Mouse (Mus musculus) embryonic facial prominence, embryonic 15.5 days (tissue): ENCODE results near the gene Ciao2a. TPM values are rescaled to one million over a fixed set of nuclear protein-coding genes. Genes with fewer than 3 reads are reported as not detected.
A peak's percentile ranks its signal among the peaks of the same experiment; 100 is the strongest.

Source experiments
- ATAC-seq: fragments of 200-750 bp; cut with Nextera tagmentation; 2 replicates; pipeline ENCODE4 v1.8.0; 2017; ENCODE audit warnings: low read depth, moderate TSS enrichment; ENCODE audit not compliant: insufficient number of reproducible peaks, low FRiP score, low TSS enrichment
- H3K27ac ChIP-seq: fragments of 300-500 bp; sonication (generic); replicated peaks from 2 replicates; pipeline ENCODE4 v1.5.1; 2015; ENCODE audit warnings: mild to moderate bottlenecking, inconsistent platforms
- H3K27me3 ChIP-seq: fragments of 300-500 bp; sonication (generic); 2 replicates; pipeline ENCODE4 v1.6.1; 2015; ENCODE audit warnings: inconsistent platforms
- H3K36me3 ChIP-seq: fragments of 300-500 bp; sonication (generic); 2 replicates; pipeline ENCODE4 v1.6.1; 2015; ENCODE audit warnings: mild to moderate bottlenecking, inconsistent platforms
- H3K4me1 ChIP-seq: fragments of 300-500 bp; sonication (generic); 2 replicates; pipeline ENCODE4 v1.6.1; 2015; ENCODE audit warnings: inconsistent platforms
- H3K4me2 ChIP-seq: fragments of 300-500 bp; sonication (generic); replicated peaks from 2 replicates; pipeline ENCODE4 v1.6.1; 2015; ENCODE audit warnings: mild to moderate bottlenecking, inconsistent platforms
- H3K4me3 ChIP-seq: fragments of 300-500 bp; sonication (generic); replicated peaks from 2 replicates; pipeline ENCODE4 v1.5.1; 2015; ENCODE audit warnings: mild to moderate bottlenecking, inconsistent platforms
- H3K9ac ChIP-seq: fragments of 300-500 bp; sonication (generic); 2 replicates; pipeline ENCODE4 v1.6.1; 2015; ENCODE audit warnings: inconsistent platforms
- H3K9me3 ChIP-seq: fragments of 300-500 bp; sonication (generic); replicated peaks from 2 replicates; pipeline ENCODE4 v1.6.1; 2016; ENCODE audit warnings: inconsistent platforms
- WGBS: fragments of 180-500 bp; shearing (Covaris S2); methylation state at CpG from one replicate; pipeline ENCODE4 v1.1.7; 2015; 5-methylcytosine and 5-hydroxymethylcytosine counted together
- polyA plus RNA-seq: library from polyadenylated mRNA; unstranded; fragments of >200 nt; fragmentation: Nextera tagmentation; extraction: Ambion mirVana; gene quantifications from 2 replicates; pipeline ENCODE4 v1.2.1, GENCODE M21; 2015

Ciao2a gene
- polyA plus RNA-seq, 1 experiment from 2014 or later: 129 TPM

DNA sequence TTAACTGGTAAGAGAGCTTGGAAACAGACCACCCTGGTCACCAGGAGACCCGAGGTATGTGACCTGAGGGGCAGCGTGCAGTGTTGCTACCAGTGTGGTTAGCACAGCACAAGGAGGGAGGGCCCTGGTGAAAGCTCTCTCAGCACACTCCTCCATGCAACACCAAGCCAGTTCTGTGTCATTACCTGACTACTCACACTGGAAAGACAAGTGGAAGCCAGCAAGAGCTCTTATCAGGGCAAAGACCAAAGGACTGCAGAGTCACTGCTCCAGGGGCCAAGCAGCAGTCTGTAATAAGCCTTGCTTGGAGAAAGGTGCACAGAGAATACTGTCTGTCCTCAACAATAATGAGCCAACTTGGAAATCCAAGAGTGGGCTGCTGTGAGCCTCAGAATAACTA, 33.7 kb upstream of the Ciao2a start:
- ATAC-seq: no peak
- Histone ChIP-seq H3K36me3 (peaks cover 91% of the 10 kb centered on the region), H3K27me3 (no peaks in the 10 kb centered on the region), H3K4me1 (no peaks in the 10 kb centered on the region), H3K9ac (no peak overlapping the region), H3K9me3 (no peaks in the 10 kb centered on the region), H3K4me2 (no peak overlapping the region), H3K4me3 (no peak overlapping the region), H3K27ac (no peak overlapping the region)
- WGBS: 54% methylated on average over 2 of the region's 2 CpGs

DNA sequence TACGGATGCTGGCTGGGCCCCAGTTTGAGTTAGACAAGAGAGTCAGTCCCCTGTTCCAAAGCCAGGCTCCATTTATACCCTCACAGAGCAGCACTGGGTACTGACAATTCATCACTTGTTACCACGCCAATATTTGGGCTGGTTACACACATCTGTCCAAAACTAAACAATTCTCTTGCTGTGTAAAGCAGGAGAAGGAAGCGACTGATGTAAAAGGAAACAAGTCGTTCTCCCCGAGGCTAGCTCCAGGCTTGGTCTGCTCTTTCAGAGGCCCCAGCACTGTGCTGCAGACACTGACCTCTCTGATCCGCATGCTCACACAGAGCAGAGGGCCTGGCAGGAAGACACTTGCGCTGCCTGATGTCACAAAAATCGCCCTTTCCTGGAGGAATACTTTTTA, 24.8 kb upstream of the Ciao2a start:
- WGBS: 52% methylated on average over 8 of the region's 8 CpGs
- Histone ChIP-seq H3K9ac (no peak overlapping the region), H3K36me3 (peaks cover 79% of the 10 kb centered on the region), H3K4me2 (no peak overlapping the region), H3K27ac (no peak overlapping the region), H3K27me3 (no peaks in the 10 kb centered on the region), H3K9me3 (no peaks in the 10 kb centered on the region), H3K4me3 (no peak overlapping the region), H3K4me1 (no peaks in the 10 kb centered on the region)
- no peak; the same call in 1 of the 2 replicates for ATAC-seq

DNA sequence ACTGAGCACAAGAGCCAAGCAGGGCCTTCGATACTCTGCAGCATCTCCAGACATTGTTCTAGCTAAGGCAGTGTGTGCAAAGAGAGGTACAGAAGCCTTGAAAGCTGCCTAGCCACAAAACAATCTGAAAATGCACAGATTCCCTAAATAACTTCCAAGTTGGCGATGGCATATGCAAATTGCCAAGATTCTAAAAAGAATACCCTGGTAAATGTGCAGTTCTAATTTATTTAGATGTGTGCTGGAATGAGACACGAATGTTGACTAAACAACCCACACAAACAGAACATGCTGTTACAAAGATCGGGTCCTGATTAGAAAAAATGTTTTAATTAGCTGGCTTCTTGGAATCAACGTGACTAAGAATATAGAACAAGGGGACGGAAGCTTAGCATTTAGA, 23.7 kb upstream of the Ciao2a start:
- H3K27ac ChIP-seq: no peak overlapping the region
- ATAC-seq: no peak
- H3K9ac ChIP-seq: no peak overlapping the region
- WGBS: 60% methylated on average over 6 of the region's 6 CpGs
- peaks cover 80% of the 10 kb centered on the region for H3K36me3 ChIP-seq
- no peaks in the 10 kb centered on the region for H3K27me3 ChIP-seq
- H3K4me1 ChIP-seq: no peaks in the 10 kb centered on the region
- no peak overlapping the region for H3K4me2 ChIP-seq
- no peak overlapping the region for H3K4me3 ChIP-seq
- no peaks in the 10 kb centered on the region for H3K9me3 ChIP-seq

DNA sequence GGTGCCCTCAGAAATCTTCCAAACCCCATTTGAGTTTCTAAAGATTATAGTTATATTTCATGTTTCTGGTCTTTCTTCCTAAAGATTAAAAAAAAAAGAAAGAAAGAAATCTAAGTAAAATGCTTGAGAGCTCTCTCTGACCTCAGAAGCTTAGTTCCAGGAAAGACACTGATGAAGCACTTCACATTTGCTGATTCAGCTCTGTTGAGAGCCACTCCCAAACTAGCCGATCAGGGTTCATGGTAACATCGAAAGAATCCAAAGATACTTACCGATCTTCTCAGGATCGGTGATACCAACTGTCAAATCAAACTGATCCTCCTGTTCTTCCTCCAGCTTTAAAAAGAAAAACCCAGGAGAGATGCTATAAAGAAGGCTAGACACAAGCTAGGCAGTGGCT, 21.8 kb upstream of the Ciao2a start:
- Histone ChIP-seq H3K9me3 (no peaks in the 10 kb centered on the region), H3K27ac (no peak overlapping the region)
- 83% methylated on average over 4 of the region's 4 CpGs for WGBS

DNA sequence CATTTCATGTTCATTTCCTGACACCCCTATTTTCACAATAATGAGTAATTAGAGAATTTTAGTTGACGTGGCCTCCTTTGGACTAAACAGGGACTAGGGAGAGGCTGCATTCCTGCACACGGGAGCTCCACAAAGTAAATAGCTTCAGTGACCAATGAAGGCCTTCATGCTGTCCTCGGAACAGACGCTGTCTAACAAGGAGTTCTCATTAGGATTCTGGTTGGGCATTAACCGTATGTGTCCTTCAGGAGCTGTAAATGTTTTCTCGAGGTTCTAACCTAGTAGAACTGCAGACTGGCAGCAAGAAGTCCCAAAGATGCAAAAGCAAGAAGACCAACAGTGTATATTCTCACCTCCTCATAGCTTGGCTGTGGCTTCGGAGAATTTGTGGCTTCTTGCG, 21.2 kb upstream of the Ciao2a start:
- H3K4me1 ChIP-seq: no peaks in the 10 kb centered on the region
- H3K9me3 ChIP-seq: no peaks in the 10 kb centered on the region
- H3K36me3 ChIP-seq: peaks cover 74% of the 10 kb centered on the region
- no peaks in the 10 kb centered on the region for H3K27me3 ChIP-seq
- H3K4me3 ChIP-seq: no peak overlapping the region
- WGBS: 84% methylated on average over 8 of the region's 8 CpGs
- ATAC-seq: no peak
- H3K27ac ChIP-seq: no peak overlapping the region
- H3K9ac ChIP-seq: no peak overlapping the region
- no peak overlapping the region for H3K4me2 ChIP-seq

More for the DNA sequence above, 21.8 kb upstream of the Ciao2a start:
- no peak overlapping the region for H3K9ac ChIP-seq
- no peak overlapping the region for H3K4me3 ChIP-seq
- peaks cover 74% of the 10 kb centered on the region for H3K36me3 ChIP-seq
- no peaks in the 10 kb centered on the region for H3K27me3 ChIP-seq
- H3K4me1 ChIP-seq: no peaks in the 10 kb centered on the region
- no peak overlapping the region for H3K4me2 ChIP-seq
- no peak for ATAC-seq

DNA sequence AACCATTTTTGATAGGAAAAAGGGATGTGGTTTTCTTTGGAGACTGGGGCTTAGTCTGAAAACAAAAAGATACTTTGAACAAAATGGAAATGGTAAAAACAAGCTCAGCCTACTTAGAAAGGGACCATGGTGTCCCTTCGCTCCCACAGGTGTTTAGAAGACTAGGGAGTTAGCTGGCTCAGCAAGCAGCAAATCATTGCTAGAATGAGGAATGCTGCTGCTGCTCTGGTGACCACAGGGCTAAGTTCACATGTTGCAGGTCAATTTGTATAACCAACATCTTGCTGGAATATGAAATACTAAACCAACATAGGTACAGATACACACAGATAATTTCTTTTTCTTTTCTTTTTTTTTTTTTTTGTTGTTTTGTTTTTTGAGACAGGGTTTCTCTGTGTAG, 16.8 kb upstream of the Ciao2a start:
- WGBS: 100% methylated on average over 1 of the region's 1 CpGs
- Histone ChIP-seq H3K4me1 (0 out of 2 replicates have a peak, but pooled peaks cover 6% of the 10 kb centered on the region), H3K4me3 (no peak overlapping the region), H3K27me3 (no peaks in the 10 kb centered on the region), H3K27ac (no peak overlapping the region), H3K36me3 (peaks cover 45% of the 10 kb centered on the region), H3K4me2 (no peak overlapping the region), H3K9ac (no peak overlapping the region), H3K9me3 (no peaks in the 10 kb centered on the region)
- ATAC-seq: no peak

DNA sequence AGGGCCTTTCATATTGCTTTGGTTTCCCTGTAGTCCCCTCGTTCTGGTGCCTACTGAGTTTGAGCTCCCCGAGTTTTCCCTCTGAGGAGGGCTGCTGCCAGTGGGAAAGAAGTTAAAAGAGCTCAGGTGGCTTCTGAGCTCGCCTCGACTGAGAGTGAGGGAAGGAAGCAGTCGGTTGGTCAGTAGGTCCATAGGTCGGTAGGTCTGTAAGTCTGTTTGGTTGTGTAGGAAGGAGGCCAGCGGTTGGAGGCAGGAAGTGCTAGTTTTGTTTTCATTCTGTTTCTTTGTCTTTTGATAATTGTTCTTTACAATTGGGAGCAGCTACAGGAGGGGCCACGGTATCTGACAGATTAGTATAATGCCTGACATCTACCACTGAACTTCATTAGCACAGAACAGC, 16.3 kb upstream of the Ciao2a start:
- WGBS: 61% methylated on average over 8 of the region's 8 CpGs
- Histone ChIP-seq H3K27me3 (no peaks in the 10 kb centered on the region), H3K4me2 (no peak overlapping the region), H3K4me1 (0 out of 2 replicates have a peak, but pooled peaks cover 6% of the 10 kb centered on the region), H3K4me3 (no peak overlapping the region), H3K9ac (no peak overlapping the region), H3K27ac (no peak overlapping the region), H3K36me3 (peaks cover 42% of the 10 kb centered on the region), H3K9me3 (no peaks in the 10 kb centered on the region)
- ATAC-seq: no peak

DNA sequence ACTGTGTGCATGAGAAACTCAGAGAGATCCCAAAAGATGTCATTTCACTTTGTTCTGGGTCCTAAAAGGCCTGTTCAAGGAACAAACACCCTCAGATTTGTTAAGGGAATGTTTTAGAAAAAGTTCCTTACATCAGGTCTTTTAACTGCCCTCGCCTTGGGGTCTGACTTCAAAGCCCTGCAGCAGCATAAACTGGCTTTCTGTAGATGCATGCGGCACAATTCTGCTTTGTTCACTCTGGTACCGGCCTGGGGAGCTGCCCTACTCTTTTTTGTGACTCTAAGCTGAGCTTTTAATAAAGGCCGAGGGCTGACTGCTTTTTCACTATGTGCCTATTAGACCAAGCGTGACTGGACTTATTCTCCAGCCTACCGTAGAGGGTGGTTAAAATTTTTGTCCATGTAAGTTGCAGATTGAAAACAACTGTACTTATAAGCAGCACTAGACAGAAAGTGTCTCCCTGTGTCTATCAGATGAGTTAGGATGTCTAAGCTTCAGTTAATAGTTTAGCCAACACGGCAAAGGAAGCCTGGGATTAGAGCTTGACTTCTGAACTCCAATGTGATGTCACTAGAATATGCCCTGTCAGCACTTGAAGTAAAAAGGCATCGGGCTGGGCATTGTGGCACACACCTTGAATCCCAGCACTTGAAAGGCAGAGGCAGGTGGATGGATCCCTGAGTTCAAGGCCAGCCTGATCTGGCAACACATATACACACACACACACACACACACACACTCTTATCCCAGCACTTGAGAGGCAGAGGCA, 15.6 kb upstream of the Ciao2a start:
- H3K4me3 ChIP-seq: no peak overlapping the region
- no peak overlapping the region for H3K4me2 ChIP-seq
- 0 out of 2 replicates have a peak, but pooled peaks cover 6% of the 10 kb centered on the region for H3K4me1 ChIP-seq
- no peaks in the 10 kb centered on the region for H3K9me3 ChIP-seq
- ATAC-seq: no peak; the same call in 1 of the 2 replicates
- H3K36me3 ChIP-seq: peaks cover 40% of the 10 kb centered on the region
- H3K27ac ChIP-seq: no peak overlapping the region
- H3K27me3 ChIP-seq: no peaks in the 10 kb centered on the region
- H3K9ac ChIP-seq: no peak overlapping the region
- WGBS: 45% methylated on average over 8 of the region's 8 CpGs

DNA sequence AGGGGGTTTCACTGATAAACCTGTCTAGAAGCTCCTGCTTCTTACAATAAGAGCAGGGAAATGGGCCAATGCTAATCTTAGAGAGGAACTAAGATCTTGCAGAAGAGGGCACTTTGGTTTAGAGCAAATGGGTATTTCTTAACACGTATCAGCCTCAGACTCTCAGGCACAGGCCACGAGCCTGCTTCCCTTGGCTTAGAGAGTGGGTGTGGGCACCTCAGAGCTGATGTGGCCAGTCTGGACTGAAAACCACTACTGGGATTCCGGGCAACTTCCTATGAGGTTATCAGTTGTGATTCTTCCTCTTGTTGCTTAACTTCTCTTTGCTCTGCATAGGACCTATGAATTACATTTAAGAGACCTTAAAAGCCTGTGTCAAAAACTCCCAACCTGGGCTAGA, 12.1 kb upstream of the Ciao2a start:
- no peak overlapping the region for H3K9ac ChIP-seq
- H3K27me3 ChIP-seq: no peaks in the 10 kb centered on the region
- H3K9me3 ChIP-seq: no peaks in the 10 kb centered on the region
- 0 out of 2 replicates have a peak, but pooled peaks cover 6% of the 10 kb centered on the region for H3K4me1 ChIP-seq
- H3K27ac ChIP-seq: no peak overlapping the region
- ATAC-seq: no peak
- H3K4me2 ChIP-seq: no peak overlapping the region
- WGBS: 85% methylated on average over 3 of the region's 3 CpGs
- H3K36me3 ChIP-seq: peaks cover 16% of the 10 kb centered on the region; the same call in 1 of the 2 replicates
- no peak overlapping the region for H3K4me3 ChIP-seq

DNA sequence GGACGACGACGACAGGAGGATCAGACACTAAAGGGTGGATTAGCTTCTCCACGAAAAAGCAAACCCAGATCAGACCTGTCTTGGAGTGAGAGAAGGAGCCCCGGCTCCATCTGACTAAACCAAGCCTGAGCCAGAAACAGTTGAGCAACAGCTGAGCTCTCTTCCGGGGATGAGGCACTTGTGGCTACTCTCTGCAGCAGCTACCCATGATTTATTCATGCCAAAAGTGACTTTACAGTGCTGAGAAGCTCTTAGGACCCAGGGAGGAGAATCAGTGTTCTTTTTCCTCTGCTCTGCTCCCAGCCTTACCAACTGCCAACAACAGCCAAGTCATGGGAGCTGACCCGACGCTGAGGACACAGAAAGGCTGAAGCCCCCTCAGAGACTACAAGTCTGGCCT, 9.5 kb upstream of the Ciao2a start:
- ATAC-seq: no peak
- Histone ChIP-seq H3K27me3 (no peaks in the 10 kb centered on the region), H3K36me3 (peaks cover 16% of the 10 kb centered on the region; the same call in 1 of the 2 replicates), H3K4me2 (no peak overlapping the region), H3K4me3 (no peak overlapping the region), H3K4me1 (no peaks in the 10 kb centered on the region), H3K27ac (peak overlapping the region; percentile 23; the same call in 1 of the 2 replicates), H3K9me3 (no peaks in the 10 kb centered on the region), H3K9ac (no peak overlapping the region)
- 62% methylated on average over 8 of the region's 8 CpGs for WGBS

DNA sequence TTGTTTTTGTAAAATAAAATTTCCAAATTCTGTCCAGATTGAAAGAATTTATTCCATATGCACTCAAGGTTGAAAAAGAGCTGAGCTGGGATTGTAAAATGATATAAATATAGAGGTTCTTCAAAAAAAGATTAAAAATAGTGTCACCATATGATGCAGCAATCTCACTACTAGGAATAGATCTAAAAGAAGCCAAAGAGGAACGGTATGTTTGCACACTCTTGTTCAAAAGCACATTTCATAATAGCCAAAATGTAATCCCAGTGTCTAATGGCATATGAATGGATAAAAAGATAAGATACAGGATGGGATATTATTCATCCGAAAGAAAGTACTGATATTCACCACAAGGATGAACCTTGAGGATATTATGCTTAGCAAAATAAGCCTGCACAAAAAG, 6.9 kb upstream of the Ciao2a start:
- Histone ChIP-seq H3K9ac (no peak overlapping the region), H3K4me1 (peaks cover 5% of the 10 kb centered on the region), H3K9me3 (no peaks in the 10 kb centered on the region), H3K27me3 (no peaks in the 10 kb centered on the region), H3K36me3 (peaks cover 8% of the 10 kb centered on the region; the same call in 1 of the 2 replicates), H3K4me3 (no peak overlapping the region), H3K27ac (no peak overlapping the region), H3K4me2 (no peak overlapping the region)
- 82% methylated on average over 2 of the region's 2 CpGs for WGBS
- no peak for ATAC-seq

DNA sequence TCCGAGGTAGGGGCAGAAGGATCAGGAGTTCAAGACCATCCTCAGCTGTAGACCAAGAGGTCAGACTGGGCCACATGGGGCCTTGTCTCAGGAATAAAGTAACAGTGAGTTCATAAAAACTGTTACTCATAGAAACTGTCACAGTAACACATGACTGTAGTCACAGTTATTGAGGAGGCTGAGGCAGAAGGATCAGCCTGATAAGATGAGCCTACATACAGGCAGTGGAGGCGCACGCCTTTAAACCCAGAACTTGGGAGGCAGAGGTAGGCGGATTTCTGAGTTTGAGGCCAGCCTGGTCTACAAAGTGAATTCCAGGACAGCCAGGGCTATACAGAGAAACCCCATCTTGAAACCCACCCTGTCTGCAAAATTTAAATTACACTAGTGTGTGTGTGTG, 6.3 kb upstream of the Ciao2a start:
- no peak overlapping the region for H3K27ac ChIP-seq
- ATAC-seq: no peak
- H3K9ac ChIP-seq: no peak overlapping the region
- H3K4me3 ChIP-seq: no peak overlapping the region
- 94% methylated on average over 4 of the region's 4 CpGs for WGBS
- peaks cover 8% of the 10 kb centered on the region for H3K4me1 ChIP-seq
- H3K27me3 ChIP-seq: no peaks in the 10 kb centered on the region
- no peak overlapping the region for H3K4me2 ChIP-seq
- peaks cover 5% of the 10 kb centered on the region; the same call in 1 of the 2 replicates for H3K36me3 ChIP-seq
- no peaks in the 10 kb centered on the region for H3K9me3 ChIP-seq
